Mouse (Mus musculus) duodenum, adult 2 months (tissue): ENCODE results near the gene Henmt1. TPM values are rescaled to one million over a fixed set of nuclear protein-coding genes. Genes with fewer than 3 reads are reported as not detected.

ENCODE experiments used
- polyA plus RNA-seq: library from polyadenylated mRNA; depleted of rRNA; stranded (reverse); fragments of >200 nt; gene quantifications from 2 replicates; pipeline ENCODE4 v1.2.3, GENCODE M21; 2012; ENCODE audit warnings: low replicate concordance; rRNA removed

Gene Henmt1
- polyA plus RNA-seq, result not detected in 2 replicates

DNA sequence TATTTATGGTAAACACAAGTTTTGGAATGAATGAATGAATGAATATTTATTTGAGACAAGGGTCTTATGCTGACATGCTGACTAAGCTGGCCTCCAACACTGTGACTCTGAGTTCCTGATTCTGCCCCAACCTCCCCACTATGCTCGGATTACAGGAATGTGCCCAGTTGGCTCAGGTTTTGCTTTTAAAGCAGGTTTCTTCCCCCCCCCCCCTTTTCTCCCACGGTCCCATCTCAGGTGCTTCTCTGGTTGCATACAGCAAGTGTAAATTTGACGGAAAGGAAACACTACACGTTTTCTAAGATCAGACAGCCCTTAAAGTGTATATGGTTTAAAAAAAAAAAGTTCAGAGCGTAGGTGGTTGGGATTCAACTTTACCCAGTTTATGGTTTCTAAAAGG, at the start of gene Henmt1:
Gene Henmt1 (plus strand): TSS at position 301 of the 400 bp plus-strand sequence.

DNA sequence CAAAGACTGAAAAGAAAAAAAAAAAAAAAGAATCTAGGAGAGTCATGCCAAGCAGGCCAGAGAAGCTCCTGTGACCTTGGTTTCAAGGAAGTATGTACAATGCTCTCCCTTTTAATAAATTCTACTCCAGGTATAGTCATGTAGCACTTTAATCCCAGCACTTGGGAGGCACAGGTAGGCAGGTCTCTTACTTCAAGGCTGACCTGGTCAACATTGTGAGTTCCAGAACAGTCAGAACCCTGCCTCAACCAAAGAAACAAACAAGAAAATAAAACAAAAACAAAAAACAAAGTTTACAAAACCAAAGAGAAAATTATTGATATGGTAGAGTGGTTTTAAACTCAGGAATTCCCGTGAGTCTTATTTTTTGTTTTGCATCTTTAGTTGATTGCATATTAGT, 49.8 kb upstream of the Henmt1 start, which contains the start of gene Fndc7:
Gene Fndc7 (minus strand): TSS at position 101 of the 400 bp plus-strand sequence.

DNA sequence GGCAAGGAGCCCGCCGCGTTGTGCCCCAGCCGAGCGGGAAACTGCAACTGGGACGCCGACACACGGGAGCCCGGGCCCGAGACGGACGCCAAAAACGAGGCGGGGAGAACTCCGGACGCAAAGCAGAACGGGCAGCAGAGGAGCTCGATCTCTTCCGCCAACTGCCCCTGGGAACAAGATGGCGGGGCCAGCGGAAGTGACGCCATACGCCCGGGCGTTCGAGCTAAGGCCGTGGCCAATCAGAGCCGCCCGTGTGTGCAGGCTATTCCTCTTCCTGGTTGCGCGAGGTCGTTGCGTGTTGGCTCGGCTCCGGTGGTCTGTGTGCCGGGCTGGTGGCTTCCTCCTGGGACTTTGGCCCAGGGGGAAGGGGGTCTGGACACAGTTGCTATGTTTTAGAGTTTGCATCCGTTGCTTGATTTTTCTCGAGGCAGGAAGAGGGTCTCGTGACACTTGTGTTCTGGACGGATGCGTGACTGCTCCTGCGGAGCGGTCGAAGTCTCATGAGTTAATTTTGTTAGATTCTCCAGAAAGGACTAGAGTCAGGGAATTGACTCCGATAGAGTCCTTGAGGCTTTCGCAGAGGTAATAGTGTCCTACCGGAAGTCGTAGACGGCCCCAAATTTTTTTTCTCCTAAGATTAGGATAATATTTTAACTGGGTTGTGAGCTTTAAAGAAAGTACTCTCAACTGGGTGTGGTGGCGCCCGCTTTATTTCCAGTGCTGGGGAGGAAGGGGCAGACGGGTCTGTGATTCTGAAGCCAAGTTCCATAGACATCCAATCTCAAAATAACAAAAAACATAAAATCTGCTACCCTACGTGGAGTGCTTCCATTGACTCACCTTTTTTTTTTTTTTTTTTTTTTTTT, 27.9 kb upstream of the Henmt1 start, which contains the start of gene Prpf38b:
Gene Prpf38b (minus strand): TSS at position 180 of the 866 bp plus-strand sequence.

GRCm38 (mm10) chr3:108940001-108940633, 444 bp downstream of the Henmt1 start, which contains the start of gene Gm9857:
Gm9857 (minus strand) TSS chr3:108940445.

Other genes with a start within 250 kb of the Henmt1 start
- 8.5 and 12.4 TPM in 2 replicates for gene Gpsm2, start 217.6 kb upstream of the Henmt1 start, polyA plus RNA-seq
- gene Aknad1, start 200.2 kb upstream of the Henmt1 start, polyA plus RNA-seq, result not detected in 2 replicates
- gene Stxbp3, start 99.3 kb upstream of the Henmt1 start, polyA plus RNA-seq, result 0.99 and 1.8 TPM in 2 replicates
- 0.05 and 0.08 TPM in 2 replicates for gene Fndc7, start 49.9 kb upstream of the Henmt1 start, polyA plus RNA-seq
- 52.0 and 58.2 TPM in 2 replicates for gene Prpf38b, start 28.1 kb upstream of the Henmt1 start, polyA plus RNA-seq
- gene Gm9857, start 572 bp downstream of the Henmt1 start, polyA plus RNA-seq, result 0.46 TPM in 1 of 2 replicates, not detected in the other
- 0.64 and 0.79 TPM in 2 replicates for gene Fam102b, start 87.7 kb downstream of the Henmt1 start, polyA plus RNA-seq
- gene Slc25a54, start 140.6 kb downstream of the Henmt1 start, polyA plus RNA-seq, result not detected in 2 replicates
- 19.0 and 37.0 TPM in 2 replicates for gene Slc25a24, start 183.3 kb downstream of the Henmt1 start, polyA plus RNA-seq